Mouse (Mus musculus): ENCODE results near the gene Umps. TPM values are rescaled to one million over a fixed set of nuclear protein-coding genes. Genes with fewer than 3 reads are reported as not detected.

Umps gene
- total and polyA plus RNA-seq, 3 experiments: 115 to 173 (median 161) TPM

- no peak overlapping the region for H3K27ac ChIP-seq (ENCODE audit: insufficient read depth, low read depth)
- no peak overlapping the region for H3K9ac ChIP-seq (ENCODE audit: insufficient read depth, low read depth)
- H3K9me3 ChIP-seq (replicated peaks; ENCODE audit: low read length): no peaks in the 10 kb centered on the region
- H3K4me3 ChIP-seq (replicated peaks in 1 of 3; ENCODE audit: low read depth in 2 of 3, low read length in 2 of 3, poor library complexity in 1 of 3): no peak overlapping the region
- H3K4me2 ChIP-seq (ENCODE audit: insufficient read depth, low read depth, poor library complexity, severe bottlenecking): no peak overlapping the region
- dilution Hi-C loops (cut with MboI; ENCODE audit: extremely low pct_ligation_motif_present, extremely low pct_unique_long_range_greater_than_20kb, low sequenced_read_pairs): no loop called here
- DNase-seq (ENCODE audit: extremely low read depth): no peak
- in situ Hi-C loops (cut with MboI; ENCODE audit: low pct_ligation_motif_present, low pct_unique_long_range_greater_than_20kb, low sequenced_read_pairs): no loop called here
- no peak for TF ChIP-seq USF2 (conservative IDR thresholded peaks at IDR 0.05; ENCODE audit: low read depth, low read length)
- TF ChIP-seq MAX (IDR thresholded peaks at IDR 0.05; ENCODE audit: low read length): no peak
- TF ChIP-seq MXI1 (IDR thresholded peaks at IDR 0.05; ENCODE audit: low read depth, low read length): no peak
- TF ChIP-seq ZNF384 (IDR thresholded peaks at IDR 0.05; ENCODE audit: low read depth, low read length): no peak
- TF ChIP-seq GABPA (IDR thresholded peaks at IDR 0.05; ENCODE audit: insufficient replicate concordance, low read depth, low read length): no peak
- TF ChIP-seq POLR2AphosphoS2 (IDR thresholded peaks at IDR 0.05; ENCODE audit: low read depth, low read length): no peak
- no peak for TF ChIP-seq USF1 (IDR thresholded peaks at IDR 0.05; ENCODE audit: low read depth, low read length)
- peaks cover 17% of the 10 kb centered on the region for H3K27me3 ChIP-seq (replicated peaks)
- H3K79me2 ChIP-seq (replicated peaks; ENCODE audit: control insufficient read depth, extremely low read depth, insufficient read depth, poor library complexity, severe bottlenecking): no peaks in the 10 kb centered on the region
- no peaks in the 10 kb centered on the region for H3K36me3 ChIP-seq (replicated peaks in 1 of 2; ENCODE audit: control insufficient read depth in 1 of 2, insufficient read depth in 1 of 2, low read length in 1 of 2)
- no peaks in the 10 kb centered on the region for H3K4me1 ChIP-seq (ENCODE audit: control insufficient read depth in 1 of 2, insufficient read depth in 2 of 2)
These were observed 58.6 kb downstream of the Umps start for GRCm38 (mm10) chr16:33908239-33908638.

Other genes with a start within 250 kb of the Umps start
- gene Muc13, start 173.0 kb downstream of the Umps start, total RNA-seq (2012; rRNA removed): not detected in 2 replicates
- gene Muc13, start 173.0 kb downstream of the Umps start, total RNA-seq (2014; rRNA removed): not detected in 2 replicates
- gene Muc13, start 173.0 kb downstream of the Umps start, polyA plus RNA-seq (2012; ENCODE audit: insufficient read length, low read depth): not detected in 2 replicates
- 11.5 and 20.1 TPM in 2 replicates for gene Itgb5, start 137.4 kb downstream of the Umps start, total RNA-seq (2012; rRNA removed)
- gene Itgb5, start 137.4 kb downstream of the Umps start, total RNA-seq (2014; rRNA removed): 0.65 and 0.85 TPM in 2 replicates
- gene Itgb5, start 137.4 kb downstream of the Umps start, polyA plus RNA-seq (2012; ENCODE audit: insufficient read length, low read depth): 1.1 and 1.8 TPM in 2 replicates